Mouse (Mus musculus) right cerebral cortex, postnatal 14 days (tissue): Measurements from ENCODE around the gene Larp7.

Experiments
- DNase-seq: peaks from one replicate; pipeline ENCODE4 v3.0.0; 2022

Larp7 gene

GRCm38 (mm10) chr3:127511786-127512746, 41.1 kb downstream of the Larp7 start:
- DNase-seq, result no peak

GRCm38 (mm10) chr3:127507878-127508783, 45.0 kb downstream of the Larp7 start:
- DNase-seq, result no peak

GRCm38 (mm10) chr3:127498742-127499400, 54.3 kb downstream of the Larp7 start, which contains the start of gene Ank2:
Gene Ank2, minus strand, starts transcription at chr3:127499350.
- peak; percentile 70 for DNase-seq

GRCm38 (mm10) chr3:127498197-127498741, 54.9 kb downstream of the Larp7 start:
- DNase-seq, result peak; percentile 36

- DNase-seq, result no peak
Observed at GRCm38 (mm10) chr3:127492663-127493062, 60.5 kb downstream of the Larp7 start.

GRCm38 (mm10) chr3:127487302-127487701, 65.8 kb downstream of the Larp7 start:
- peak; percentile 46 for DNase-seq
